Mouse (Mus musculus): ENCODE measurements at regions not wholly inside any gene's neighbourhood (a gene's known extent, or its start where the extent isn't known, plus 50 kb on each side); places are given as distances from the start of the nearest gene placed in this dataset.

DNA sequence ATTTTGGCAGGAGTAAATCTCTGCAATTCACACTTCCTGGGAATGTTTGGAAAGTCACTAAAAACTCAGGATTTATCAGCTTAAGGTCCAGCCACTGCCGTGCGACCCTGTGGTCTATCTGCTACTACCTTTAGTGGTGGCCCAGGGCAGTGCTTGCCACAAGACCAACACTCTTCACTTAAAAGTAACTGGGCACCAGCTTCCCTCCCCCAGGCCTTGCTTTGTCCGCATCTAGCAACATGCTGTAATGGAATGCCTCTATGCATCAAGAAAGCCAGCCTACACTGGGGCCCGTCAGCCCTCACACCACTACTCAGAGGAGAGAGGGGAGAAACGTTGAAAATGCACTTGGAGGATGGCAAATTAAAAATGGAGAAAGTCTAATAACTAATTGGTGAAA is 186.4 kb upstream of the Spred2 start:
- no peaks in the 10 kb centered on the region for H3K79me2 ChIP-seq (replicated peaks; ENCODE audit: control insufficient read depth, extremely low read depth, insufficient read depth, poor library complexity, severe bottlenecking)
- no peak overlapping the region for H3K27ac ChIP-seq (ENCODE audit: insufficient read depth, low read depth)
- H3K27me3 ChIP-seq (replicated peaks) = no peaks in the 10 kb centered on the region
- H3K36me3 ChIP-seq (replicated peaks in 1 of 2; ENCODE audit: control insufficient read depth in 1 of 2, insufficient read depth in 1 of 2, low read length in 1 of 2) = no peaks in the 10 kb centered on the region
- no peaks in the 10 kb centered on the region for H3K4me1 ChIP-seq (ENCODE audit: control insufficient read depth in 1 of 2, insufficient read depth in 2 of 2)
- DNase-seq (ENCODE audit: extremely low read depth) = no peak
- TF ChIP-seq ZMIZ1 (IDR thresholded peaks at IDR 0.05; ENCODE audit: low read depth, low read length) = no peak
- TF ChIP-seq JUND (conservative IDR thresholded peaks at IDR 0.05; ENCODE audit: low read depth, low read length) = no peak
- TF ChIP-seq ZNF384 (IDR thresholded peaks at IDR 0.05; ENCODE audit: low read depth, low read length) = no peak
- TF ChIP-seq MYC (IDR thresholded peaks at IDR 0.05; ENCODE audit: low read depth, low read length) = no peak
- no peak for TF ChIP-seq TBP (conservative IDR thresholded peaks at IDR 0.05; ENCODE audit: low read depth, low read length)
- no peak for TF ChIP-seq TCF12 (IDR thresholded peaks at IDR 0.05; ENCODE audit: low read depth, low read length)
- no peak for TF ChIP-seq ZC3H11A (IDR thresholded peaks at IDR 0.05; ENCODE audit: low read depth, low read length)
- TF ChIP-seq CHD2 (IDR thresholded peaks at IDR 0.05; ENCODE audit: low read length) = no peak
- TF ChIP-seq POLR2AphosphoS2 (IDR thresholded peaks at IDR 0.05; ENCODE audit: low read depth, low read length) = no peak
- no peak for TF ChIP-seq NRF1 (IDR thresholded peaks at IDR 0.05; ENCODE audit: low read depth, low read length)
- no peak for TF ChIP-seq USF2 (conservative IDR thresholded peaks at IDR 0.05; ENCODE audit: low read depth, low read length)
- TF ChIP-seq HCFC1 (IDR thresholded peaks at IDR 0.05; ENCODE audit: low read depth, low read length) = no peak
- no peak for TF ChIP-seq KAT2A (IDR thresholded peaks at IDR 0.05; ENCODE audit: insufficient replicate concordance, low read length)
- no peak for TF ChIP-seq IRF4 (IDR thresholded peaks at IDR 0.05; ENCODE audit: low read depth, low read length)
- no peak for TF ChIP-seq MXI1 (IDR thresholded peaks at IDR 0.05; ENCODE audit: low read depth, low read length)
- TF ChIP-seq ETS1 (conservative IDR thresholded peaks at IDR 0.05; ENCODE audit: low read depth, low read length) = no peak
- TF ChIP-seq UBTF (IDR thresholded peaks at IDR 0.05; ENCODE audit: low read depth, low read length) = no peak
- TF ChIP-seq CHD1 (IDR thresholded peaks at IDR 0.05; ENCODE audit: low read depth, low read length) = no peak
- TF ChIP-seq PAX5 (IDR thresholded peaks at IDR 0.05; ENCODE audit: low read length) = no peak
- no peak for TF ChIP-seq RAD21 (IDR thresholded peaks at IDR 0.05; ENCODE audit: low read depth, low read length)
- H3K9me3 ChIP-seq (replicated peaks; ENCODE audit: low read length) = no peaks in the 10 kb centered on the region
- in situ Hi-C loops (cut with MboI; ENCODE audit: low pct_ligation_motif_present, low pct_unique_long_range_greater_than_20kb, low sequenced_read_pairs) (no loop called here), dilution Hi-C loops (cut with MboI; ENCODE audit: extremely low pct_ligation_motif_present, extremely low pct_unique_long_range_greater_than_20kb, low sequenced_read_pairs) (no loop called here)
- H3K4me2 ChIP-seq (ENCODE audit: insufficient read depth, low read depth, poor library complexity, severe bottlenecking) = no peak overlapping the region
- no peak overlapping the region for H3K4me3 ChIP-seq (replicated peaks in 1 of 3; ENCODE audit: low read depth in 2 of 3, low read length in 2 of 3, poor library complexity in 1 of 3)
- H3K9ac ChIP-seq (ENCODE audit: insufficient read depth, low read depth) = no peak overlapping the region

- Histone ChIP-seq H3K36me3 (replicated peaks in 1 of 2; ENCODE audit: control insufficient read depth in 1 of 2, insufficient read depth in 1 of 2, low read length in 1 of 2) (no peaks in the 10 kb centered on the region), H3K9ac (ENCODE audit: insufficient read depth, low read depth) (no peak overlapping the region), H3K27ac (ENCODE audit: insufficient read depth, low read depth) (no peak overlapping the region), H3K4me1 (ENCODE audit: control insufficient read depth in 1 of 2, insufficient read depth in 2 of 2) (no peaks in the 10 kb centered on the region), H3K4me2 (ENCODE audit: insufficient read depth, low read depth, poor library complexity, severe bottlenecking) (no peak overlapping the region), H3K79me2 (replicated peaks; ENCODE audit: control insufficient read depth, extremely low read depth, insufficient read depth, poor library complexity, severe bottlenecking) (no peaks in the 10 kb centered on the region), H3K27me3 (replicated peaks) (no peaks in the 10 kb centered on the region), H3K4me3 (replicated peaks in 1 of 3; ENCODE audit: low read depth in 2 of 3, low read length in 2 of 3, poor library complexity in 1 of 3) (no peak overlapping the region), H3K9me3 (replicated peaks; ENCODE audit: low read length) (no peaks in the 10 kb centered on the region)
- in situ Hi-C loops (cut with MboI; ENCODE audit: low pct_ligation_motif_present, low pct_unique_long_range_greater_than_20kb, low sequenced_read_pairs) = no loop called here
- DNase-seq (ENCODE audit: extremely low read depth) = no peak
- no peak for TF ChIP-seq ZKSCAN1 (IDR thresholded peaks at IDR 0.05; ENCODE audit: borderline replicate concordance, low read depth, low read length)
- no peak for TF ChIP-seq JUND (conservative IDR thresholded peaks at IDR 0.05; ENCODE audit: low read depth, low read length)
- TF ChIP-seq ZMIZ1 (IDR thresholded peaks at IDR 0.05; ENCODE audit: low read depth, low read length) = no peak
- no peak for TF ChIP-seq SIN3A (IDR thresholded peaks at IDR 0.05; ENCODE audit: low read length)
- TF ChIP-seq MYC (IDR thresholded peaks at IDR 0.05; ENCODE audit: low read depth, low read length) = no peak
- no peak for TF ChIP-seq CHD1 (IDR thresholded peaks at IDR 0.05; ENCODE audit: low read depth, low read length)
- TF ChIP-seq CHD2 (IDR thresholded peaks at IDR 0.05; ENCODE audit: low read length) = no peak
- TF ChIP-seq ZC3H11A (IDR thresholded peaks at IDR 0.05; ENCODE audit: low read depth, low read length) = no peak
- no peak for TF ChIP-seq IRF4 (IDR thresholded peaks at IDR 0.05; ENCODE audit: low read depth, low read length)
- no peak for TF ChIP-seq MAFK (IDR thresholded peaks at IDR 0.05; ENCODE audit: insufficient replicate concordance, low read length)
- no peak for TF ChIP-seq MEF2A (IDR thresholded peaks at IDR 0.05; ENCODE audit: borderline replicate concordance, low read depth, low read length)
- TF ChIP-seq NRF1 (IDR thresholded peaks at IDR 0.05; ENCODE audit: low read depth, low read length) = no peak
- no peak for TF ChIP-seq MAX (IDR thresholded peaks at IDR 0.05; ENCODE audit: low read length)
- dilution Hi-C loops (cut with MboI; ENCODE audit: extremely low pct_ligation_motif_present, extremely low pct_unique_long_range_greater_than_20kb, low sequenced_read_pairs) = no loop called here
These were observed 184.5 kb upstream of the Spred2 start for GRCm38 (mm10) chr11:19739527-19740151.
